Mouse (Mus musculus) left cerebral cortex, postnatal 14 days (tissue): ENCODE results near the gene Dxo. TPM values are rescaled to one million over a fixed set of nuclear protein-coding genes. Genes with fewer than 3 reads are reported as not detected.
"Not testable (repeated sequence)": the region's sequence is repeated elsewhere in the genome, so short reads cannot be mapped to it uniquely, and the experiment has no call there.

Experiments
- DNase-seq, 2 experiments: peaks; one replicate each; pipeline ENCODE4 v3.0.0; 2021 to 2022; ENCODE audit warnings: low spot score in 2 of 2, mixed read lengths in 1 of 2
- intact Hi-C: fragments of 180-260 bp; cut with DNase I; formaldehyde crosslinking; loops from one replicate; pipeline ENCODE4 v1.15.1; 2025
- long read RNA-seq, 2 experiments: library from polyadenylated mRNA; stranded (forward); transcript quantifications; one replicate each; pipeline ENCODE4 v2.0.0; 2021
- total RNA-seq, 2 experiments: library from RNA; stranded (reverse); gene quantifications; 2 replicates each; pipeline ENCODE4 v1.2.3; 2021

Gene Dxo
- 10 to 100 TPM; 33.5 to 35.8 TPM for total RNA-seq
- long read RNA-seq, experiment 1, transcript Dxo-201 (7 exons, 1,519 nt) = major isoform, 5 of 25 reads
- long read RNA-seq, experiment 1, partial matches to known transcripts = 13 of 25 reads
- long read RNA-seq, experiment 1, other reads (novel, unspliced or antisense) = 6 of 25 reads
- long read RNA-seq, experiment 2, partial matches to known transcripts = 13 of 28 reads
- long read RNA-seq, experiment 2, other reads (novel, unspliced or antisense) = 9 of 28 reads

DNA sequence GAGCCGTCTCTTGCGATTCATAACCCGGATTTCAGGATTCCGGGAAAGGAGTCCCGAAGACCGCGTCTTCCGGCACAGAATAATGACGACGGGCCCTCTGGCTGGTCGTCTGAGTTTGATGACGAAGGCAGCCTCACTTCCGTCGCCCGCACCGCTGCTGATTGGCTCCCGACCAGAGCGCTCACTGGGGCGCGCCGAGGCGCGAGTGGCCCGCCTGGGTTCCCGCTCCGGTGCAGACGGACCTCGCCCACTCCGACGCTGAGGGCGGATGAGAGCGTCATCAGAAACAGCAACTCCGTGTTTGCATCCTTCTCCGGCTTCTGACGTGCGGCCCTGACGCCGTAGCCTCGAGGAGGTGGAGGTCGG, at the start of gene Dxo, which contains the start of gene Stk19:
Dxo (plus strand) TSS at position 164 of the 366 bp plus-strand sequence.
Stk19 (minus strand) TSS at position 90 of the 366 bp plus-strand sequence.
- DNase-seq = peak; percentile 98
- intact Hi-C loops = loop anchor here (2.0 to 5.0 kb wide), 2 partner anchors 14 to 185 kb away; partner anchors contain the start of genes Nelfe and Skiv2l

DNA sequence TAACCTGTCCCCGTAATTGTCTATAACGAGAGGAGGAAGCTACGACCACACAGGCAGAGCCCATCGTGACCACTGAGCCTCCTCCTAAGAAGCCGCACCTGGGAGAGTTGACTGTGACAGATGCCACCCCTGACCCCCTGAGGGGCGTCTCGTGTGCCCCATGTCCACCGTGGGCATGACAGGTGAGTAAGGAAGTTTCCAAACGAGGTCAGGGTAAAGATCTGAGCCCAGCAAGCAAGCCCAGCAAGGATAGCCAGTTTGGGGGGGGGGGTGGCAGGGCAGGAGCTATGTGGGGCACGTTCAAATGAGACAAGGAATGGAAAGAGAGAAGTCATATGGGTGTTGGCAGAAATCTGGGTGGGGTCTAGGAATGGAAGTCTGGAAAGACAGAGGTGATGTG, 41.8 kb upstream of the Dxo start:
- DNase-seq = no peak
- intact Hi-C loops = no loop called here

DNA sequence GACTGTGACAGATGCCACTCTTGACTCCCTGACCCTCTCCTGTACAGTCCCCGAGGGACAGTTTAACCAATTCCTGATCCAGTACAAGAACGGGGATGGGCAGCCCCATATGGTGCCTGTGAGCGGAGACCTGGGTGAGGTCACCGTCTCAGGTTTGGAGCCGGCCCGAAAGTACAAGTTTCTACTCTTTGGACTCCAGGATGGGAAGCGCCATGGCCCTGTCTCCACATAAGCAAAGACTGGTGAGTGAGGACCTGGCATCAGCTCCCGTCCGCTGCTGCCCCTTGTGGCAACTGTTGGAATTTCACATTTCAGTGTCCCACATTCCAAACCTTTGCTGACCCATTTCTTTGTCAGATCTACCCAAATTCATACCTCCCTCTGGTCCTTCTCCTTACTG, 41.2 kb upstream of the Dxo start:
- DNase-seq = peak in 1 of 2 experiments; percentile 44
- intact Hi-C loops = no loop called here

DNA sequence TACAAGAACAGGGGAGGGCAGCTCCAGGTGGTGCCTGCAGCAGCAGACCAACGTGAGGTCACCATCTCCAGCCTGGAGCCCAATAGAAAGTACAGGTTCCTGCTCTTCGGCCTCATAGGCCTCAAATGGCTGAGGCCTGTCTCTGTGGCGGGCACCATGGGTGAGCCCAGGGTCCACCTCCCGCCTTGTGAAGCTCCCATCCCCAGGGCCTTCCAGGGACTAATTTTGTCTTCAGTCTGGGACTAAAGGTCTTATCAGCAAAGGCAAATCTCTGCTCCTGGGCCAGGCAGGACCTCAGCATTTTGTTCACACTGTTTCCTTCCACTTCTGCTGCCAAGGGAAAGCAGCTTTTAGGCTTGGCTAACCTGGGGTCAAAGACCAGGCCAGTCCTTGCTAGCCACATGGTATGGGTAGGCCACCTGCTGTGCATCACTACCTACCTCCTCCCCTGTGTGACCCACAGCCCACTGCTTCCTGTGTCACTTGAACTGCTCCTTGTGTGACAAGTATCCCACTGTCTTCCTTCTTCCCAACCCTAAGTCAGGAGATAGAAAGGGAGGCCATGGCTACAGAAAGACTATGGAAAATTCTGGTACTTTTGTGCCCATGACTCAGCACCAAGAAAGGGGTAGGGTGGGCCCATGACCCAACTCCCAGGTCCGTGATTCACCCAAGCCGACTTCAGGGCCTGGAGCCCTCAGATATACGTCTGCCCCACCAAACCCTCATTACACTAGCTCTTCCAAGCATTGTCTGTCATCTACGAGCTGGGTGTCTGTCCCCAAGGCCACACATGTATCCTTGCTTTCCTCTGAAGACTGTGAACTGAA, 40.3 kb upstream of the Dxo start:
- intact Hi-C loops = no loop called here
- DNase-seq = no peak

DNA sequence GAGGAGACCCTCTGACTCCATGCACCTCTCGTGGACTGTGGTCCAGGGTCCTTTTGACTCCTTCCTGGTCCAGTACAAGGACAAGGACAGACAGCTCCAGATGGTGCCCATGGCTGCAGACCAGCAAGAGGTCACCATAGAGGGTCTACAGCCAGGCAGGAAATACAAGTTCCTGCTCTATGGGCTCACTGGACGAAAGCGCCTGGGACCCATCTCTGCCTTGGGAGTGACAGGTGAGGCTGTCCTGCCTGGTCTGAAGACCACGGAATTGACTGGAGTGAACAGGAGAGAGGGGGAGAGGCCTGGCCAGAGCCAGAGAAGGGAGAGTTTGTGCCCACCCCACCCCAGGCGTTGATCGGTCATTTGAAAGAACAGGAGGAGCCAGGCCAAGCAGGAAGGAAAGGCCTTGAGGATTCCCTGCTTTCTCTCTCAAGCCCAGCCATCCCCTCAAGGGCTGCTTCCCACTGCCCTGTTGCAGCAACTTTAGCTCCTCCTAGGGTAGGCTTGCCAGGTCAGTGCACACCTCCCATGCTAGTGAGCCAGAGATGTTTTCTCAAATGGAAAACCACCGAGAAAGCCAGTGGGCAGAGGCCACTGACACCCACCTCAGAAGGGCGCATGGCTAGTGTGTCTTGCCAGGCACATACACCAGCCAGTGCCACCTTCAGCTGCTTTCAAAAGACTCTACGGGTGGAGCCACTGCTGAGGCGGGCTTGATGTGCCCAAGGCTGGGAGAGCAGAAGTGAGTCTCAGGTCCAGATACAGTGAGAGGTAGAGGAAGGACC, 39.4 kb upstream of the Dxo start:
- DNase-seq, intact Hi-C loops: not testable (repeated sequence)

DNA sequence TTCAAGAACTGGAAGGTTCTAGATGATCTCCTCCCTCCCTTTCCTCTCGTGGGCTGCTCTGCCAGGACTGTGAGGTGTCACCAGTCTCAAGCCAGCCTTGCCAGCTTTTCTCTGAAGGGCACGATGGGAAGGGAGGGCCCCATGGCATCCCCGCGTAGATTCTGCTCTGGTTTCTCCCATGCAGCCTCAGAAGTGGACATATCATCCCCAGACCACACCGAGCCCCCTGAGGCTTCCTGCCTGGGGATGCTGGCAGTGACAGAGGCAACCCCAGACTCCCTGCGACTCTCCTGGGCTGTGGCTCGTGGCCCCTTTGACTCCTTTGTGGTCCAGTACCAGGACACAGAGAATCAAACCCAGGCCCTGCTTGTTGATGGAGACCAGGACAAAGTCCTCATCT, 38.7 kb upstream of the Dxo start:
- DNase-seq, intact Hi-C loops: not testable (repeated sequence)

DNA sequence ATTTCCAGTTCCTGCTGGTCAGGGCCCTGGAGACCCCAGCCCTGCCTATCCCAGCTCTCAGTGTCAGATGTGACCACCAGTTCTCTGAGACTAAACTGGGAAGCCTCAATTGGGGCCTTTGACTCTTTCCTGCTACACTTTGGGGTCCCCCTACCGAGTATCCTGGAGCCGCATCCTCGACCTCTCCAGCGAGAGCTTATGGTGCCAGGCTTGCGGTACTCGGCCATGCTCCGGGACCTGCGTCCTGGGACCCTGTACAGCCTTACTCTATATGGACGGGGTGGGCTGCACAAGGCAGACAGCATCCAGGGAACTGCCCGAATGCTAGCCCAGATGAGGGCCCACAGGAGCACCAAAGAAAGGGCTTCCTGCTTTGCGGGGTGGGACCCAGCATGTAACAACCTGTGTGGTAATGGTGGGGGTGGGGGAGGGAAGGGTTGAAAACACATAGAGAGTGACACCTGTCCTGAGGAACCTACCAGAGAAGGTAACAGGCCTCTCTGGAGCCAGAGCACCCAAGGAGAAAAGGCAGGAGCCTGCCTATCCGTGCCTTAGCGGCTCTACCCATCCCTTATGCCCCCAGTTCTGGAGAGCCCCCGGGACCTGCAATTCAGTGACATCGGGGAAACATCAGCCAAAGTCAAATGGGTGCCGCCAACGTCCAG, 37.8 kb upstream of the Dxo start:
- DNase-seq = no peak
- intact Hi-C loops = no loop called here

DNA sequence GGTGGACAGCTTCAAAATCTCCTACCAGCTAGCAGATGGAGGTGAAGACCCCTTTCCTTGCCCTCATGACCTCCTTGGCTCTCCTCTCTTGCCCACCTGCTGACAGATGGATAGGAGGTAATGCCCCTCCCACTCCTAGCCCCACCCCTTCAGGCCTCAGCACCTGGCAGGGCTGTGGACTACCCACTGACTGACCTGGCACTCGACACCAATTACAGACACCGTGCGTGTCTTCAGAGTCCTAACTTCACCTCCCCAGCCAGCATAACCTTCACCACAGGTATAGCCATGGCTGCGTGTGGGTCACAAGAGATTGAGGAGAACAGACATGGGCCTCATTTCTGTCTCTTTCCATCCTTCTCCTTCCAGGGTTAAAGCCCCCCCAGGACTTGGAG, 37.3 kb upstream of the Dxo start:
- intact Hi-C loops = no loop called here
- no peak for DNase-seq

DNA sequence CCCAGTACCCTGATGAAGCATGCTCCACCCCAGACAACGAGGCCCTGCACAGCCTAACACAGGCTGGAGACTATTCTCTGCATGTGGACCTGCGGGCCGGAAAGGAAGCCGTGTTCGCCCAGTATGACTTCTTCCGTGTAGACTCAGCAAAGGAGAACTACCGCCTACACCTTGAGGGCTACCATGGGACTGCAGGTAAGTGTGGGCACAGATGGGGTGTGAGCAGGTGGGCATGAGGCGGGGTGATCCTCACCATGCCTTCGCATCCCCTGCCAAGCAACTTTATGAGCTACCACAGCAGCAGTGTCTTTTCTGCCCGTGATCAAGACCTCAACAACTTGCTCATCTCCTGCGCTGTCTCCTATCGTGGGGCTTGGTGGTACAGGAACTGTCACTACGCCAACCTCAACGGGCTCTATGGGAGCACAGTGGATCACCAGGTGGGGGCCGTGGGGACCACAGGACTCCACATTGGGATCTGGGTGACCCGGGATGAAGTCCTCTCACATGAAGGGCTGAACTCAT, 36.0 kb upstream of the Dxo start:
- not testable (repeated sequence) for DNase-seq
- intact Hi-C loops = loop anchor here (10.0 kb wide), 1 partner anchor 146 kb away; no protein-coding TSS in a partner anchor

DNA sequence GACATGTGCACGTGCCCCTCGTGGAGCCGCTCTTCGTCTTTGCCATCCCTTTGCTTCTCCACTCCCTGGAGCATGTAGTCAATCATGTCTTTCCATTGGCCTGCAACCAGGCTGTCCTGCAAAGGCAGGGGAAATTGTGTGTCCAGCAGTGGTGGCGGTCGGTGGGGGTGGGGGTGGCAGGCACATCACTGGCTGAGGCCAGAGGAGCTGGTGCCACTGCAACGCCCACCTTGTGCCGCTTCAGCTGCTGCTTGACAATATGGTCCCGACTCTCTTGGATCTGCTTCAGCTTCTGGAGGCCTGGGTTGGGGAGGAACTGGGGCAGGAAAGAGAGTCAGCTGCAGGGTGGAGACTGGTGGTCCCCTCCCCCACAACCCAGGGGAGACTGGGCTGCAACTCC, 34.1 kb upstream of the Dxo start:
- not testable (repeated sequence) for DNase-seq
- intact Hi-C loops = loop anchor here (10.0 kb wide), 1 partner anchor 148 kb away; no protein-coding TSS in a partner anchor

DNA sequence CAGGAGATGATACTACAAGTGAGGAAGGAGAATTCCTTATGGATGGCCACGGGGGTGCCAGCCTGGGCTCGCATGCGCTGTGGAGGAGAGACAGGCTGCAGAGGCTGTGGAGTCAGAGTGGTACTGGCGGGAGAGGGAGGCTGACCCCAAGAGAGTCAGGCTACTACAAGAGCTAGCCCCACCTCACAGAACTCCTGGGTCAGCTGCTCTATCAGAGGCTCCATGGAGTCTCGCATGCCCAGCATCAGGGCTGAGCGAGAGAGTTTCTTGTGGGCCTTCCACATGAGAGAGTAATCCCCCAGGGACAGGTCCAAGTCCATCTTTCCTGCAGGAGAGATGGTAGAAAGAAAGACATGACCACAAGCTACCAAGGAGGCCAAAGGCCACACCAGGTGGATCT, 33.5 kb upstream of the Dxo start:
- intact Hi-C loops = loop anchor here (10.0 kb wide), 1 partner anchor 149 kb away; no protein-coding TSS in a partner anchor
- DNase-seq = not testable (repeated sequence)

DNA sequence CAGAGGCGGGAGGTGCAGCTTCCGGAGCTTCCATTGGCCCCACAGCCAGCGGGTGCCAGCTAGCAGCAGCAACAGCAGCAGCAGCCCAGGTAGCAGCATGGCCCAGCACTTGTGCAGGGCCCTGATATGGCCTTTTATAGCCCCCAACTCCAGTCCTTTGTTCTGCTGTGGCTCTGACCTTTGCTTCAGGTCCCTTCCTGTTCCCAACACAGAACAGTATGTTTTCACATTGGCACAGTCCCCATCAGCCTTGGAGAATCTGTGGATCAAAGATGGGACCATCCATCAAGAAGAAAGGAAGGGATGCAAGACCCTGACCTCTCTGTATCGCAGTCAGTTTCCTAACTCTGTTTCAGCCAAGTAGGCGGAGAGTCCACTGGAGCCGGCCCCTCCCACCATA, 32.5 kb upstream of the Dxo start, which contains the start of gene Cyp21a1:
Cyp21a1 (minus strand) TSS at position 261 of the 400 bp plus-strand sequence.
- intact Hi-C loops = loop anchor here (10.0 kb wide), 1 partner anchor 150 kb away; no protein-coding TSS in a partner anchor
- not testable (repeated sequence) for DNase-seq

DNA sequence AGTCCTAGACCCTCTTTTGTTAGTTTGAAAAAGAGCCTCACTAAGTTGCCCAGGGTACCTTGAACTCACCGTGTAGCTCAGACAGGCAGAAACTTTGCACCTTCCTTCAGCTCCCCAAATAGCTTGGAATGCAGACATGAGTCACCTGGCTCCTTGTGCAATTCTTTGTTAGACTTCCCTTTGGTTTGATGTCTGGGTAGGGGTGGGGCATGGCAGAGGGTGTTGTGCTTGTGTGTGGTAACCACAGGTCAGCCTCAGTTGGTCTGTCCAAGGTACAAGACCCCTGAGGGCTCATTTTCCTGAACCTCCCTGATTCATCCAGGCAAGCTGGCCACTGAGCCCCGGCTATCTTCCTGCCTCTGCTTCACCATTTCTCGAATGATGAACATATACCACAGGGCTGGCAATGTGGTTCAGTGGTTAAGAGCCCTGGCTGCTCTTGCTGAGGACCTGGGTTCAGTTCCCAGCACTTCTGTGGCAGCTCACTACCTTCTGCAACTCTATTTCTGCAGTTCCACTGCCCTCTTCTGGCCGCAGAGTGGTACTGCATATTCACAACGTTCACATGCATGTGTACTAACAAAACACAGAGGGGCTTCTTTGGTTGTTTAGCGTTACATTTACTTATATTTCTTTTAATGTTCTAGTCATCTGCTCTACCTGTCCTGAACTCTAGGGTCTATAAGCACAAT, 31.8 kb upstream of the Dxo start:
- DNase-seq = no peak
- intact Hi-C loops = loop anchor here (10.0 kb wide), 1 partner anchor 150 kb away; no protein-coding TSS in a partner anchor

DNA sequence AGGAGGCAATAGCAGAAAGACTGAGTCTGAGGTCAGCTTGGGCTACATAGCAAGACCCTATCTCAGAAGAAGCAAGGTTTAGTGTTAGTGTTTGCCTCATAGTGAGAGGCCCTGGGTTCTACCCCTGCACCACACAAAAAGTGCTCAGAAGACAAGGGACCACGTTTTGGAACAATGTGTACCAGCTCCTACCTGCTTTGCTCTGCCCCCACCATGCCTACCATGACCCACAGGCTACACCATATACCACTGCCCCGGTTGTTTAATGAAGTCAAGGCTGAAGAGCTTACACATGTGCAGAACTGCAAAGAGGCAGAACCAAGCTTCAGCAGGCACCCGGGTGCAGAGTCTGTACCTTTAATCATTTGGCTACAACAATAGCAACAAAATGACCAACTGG, 29.6 kb upstream of the Dxo start:
- no peak for DNase-seq
- intact Hi-C loops = loop anchor here (10.0 kb wide), 1 partner anchor 152 kb away; no protein-coding TSS in a partner anchor

DNA sequence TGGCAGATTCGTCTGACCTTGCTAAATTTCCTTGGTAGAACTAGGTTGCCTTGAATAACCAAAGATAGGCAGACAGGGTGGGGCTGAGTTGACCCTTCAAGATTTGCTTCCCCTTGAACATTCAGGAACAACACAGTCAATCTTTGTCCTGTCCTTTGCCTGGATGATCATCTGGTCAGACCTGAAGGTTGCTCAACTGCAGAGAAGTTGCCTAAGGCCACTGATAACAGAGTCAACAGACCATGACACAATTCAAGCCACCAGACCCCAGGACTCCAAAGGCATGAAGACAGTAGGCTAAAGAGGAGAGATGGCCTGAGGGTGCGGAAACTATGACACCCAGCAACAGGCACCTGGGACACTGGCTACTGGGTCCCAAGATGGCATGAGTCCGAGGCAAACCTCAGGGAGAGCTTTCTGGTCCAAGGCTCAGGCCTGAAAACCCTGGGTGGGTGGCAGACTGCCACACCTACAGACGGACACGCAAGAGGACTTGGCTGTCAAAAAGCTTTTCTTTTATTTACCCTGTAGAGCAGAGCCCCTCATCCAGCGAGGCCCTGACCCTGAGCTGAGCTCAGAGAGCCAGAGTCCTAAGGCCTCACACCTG, 28.1 kb upstream of the Dxo start:
- no peak for DNase-seq
- intact Hi-C loops = loop anchor here (10.0 kb wide), 1 partner anchor 154 kb away; no protein-coding TSS in a partner anchor

DNA sequence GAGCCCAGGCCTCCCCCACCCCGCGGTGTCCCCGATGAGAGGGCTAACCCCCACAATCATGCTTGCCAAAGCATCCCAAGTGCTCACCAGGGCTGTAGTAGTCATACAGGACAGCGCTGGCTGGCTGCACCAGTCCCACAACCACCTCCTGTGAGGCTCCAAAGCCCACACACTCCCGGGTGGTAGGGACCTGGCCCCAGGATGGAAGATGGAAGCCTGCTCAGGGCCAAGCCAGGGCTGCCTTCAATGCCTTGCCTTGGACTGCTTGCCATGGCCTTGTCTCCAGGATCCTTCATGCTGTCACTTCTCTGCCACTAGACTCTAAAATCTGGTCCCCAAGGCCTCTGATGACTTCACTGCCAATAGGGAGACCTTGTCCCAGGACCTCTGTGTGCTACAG, 26.4 kb upstream of the Dxo start:
- intact Hi-C loops = loop anchor here (5.0 kb wide), 1 partner anchor 78 kb away; no protein-coding TSS in a partner anchor
- not testable (repeated sequence) for DNase-seq

DNA sequence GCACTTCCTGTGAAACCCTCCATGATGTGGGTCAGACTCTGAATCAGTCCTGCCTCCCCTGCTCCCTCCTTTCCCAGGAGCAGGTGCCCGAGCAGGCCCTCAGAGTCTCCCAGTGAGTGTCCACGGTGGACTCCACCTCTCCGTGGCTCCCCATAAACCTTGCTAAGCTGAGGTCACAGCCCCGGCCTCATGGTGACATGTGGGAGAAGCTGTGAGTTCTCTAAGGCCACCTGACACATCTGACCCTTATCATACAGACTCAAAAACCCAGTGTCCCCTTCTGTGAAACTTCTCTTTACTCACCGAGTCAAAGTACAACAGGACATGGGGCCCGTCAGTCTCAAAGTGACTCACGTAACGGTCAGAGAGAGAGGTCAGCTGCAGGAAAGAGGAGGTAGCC, 26.0 kb upstream of the Dxo start:
- intact Hi-C loops = loop anchor here (5.0 kb wide), 1 partner anchor 79 kb away; no protein-coding TSS in a partner anchor
- not testable (repeated sequence) for DNase-seq
